Mouse (Mus musculus) MEL (cell line): ENCODE results near the gene Ccdc183. TPM values are rescaled to one million over a fixed set of nuclear protein-coding genes. Genes with fewer than 3 reads are reported as not detected.

ENCODE experiments used
- DNase-seq: peaks from one replicate; pipeline ENCODE4 v3.0.0; 2011; ENCODE audit warnings: low read depth, low spot score
- H3K27ac ChIP-seq: 2 replicates; pipeline ENCODE4 v1.5.1; 2012; ENCODE audit warnings: low read depth, mild to moderate bottlenecking, control low read depth, low read length, moderate library complexity; ENCODE audit not compliant: control insufficient read depth
- H3K27me3 ChIP-seq, 2 experiments: fragments of 150-350 bp in 1 of 2; sonication (generic) in 1 of 2; 2 replicates each; pipeline ENCODE4 v1.6.1; 2012; ENCODE audit warnings: low read length in 2 of 2, mild to moderate bottlenecking in 2 of 2, improper control_type of control experiment in 1 of 2, moderate library complexity in 1 of 2; ENCODE audit not compliant: insufficient read depth in 2 of 2, control insufficient read depth in 1 of 2
- H3K36me3 ChIP-seq, 2 experiments: 2 replicates each; pipeline ENCODE4 v1.6.1; 2012 to 2014; ENCODE audit warnings: low read length in 2 of 2, improper control_type of control experiment in 1 of 2, inconsistent platforms in 1 of 2, mild to moderate bottlenecking in 1 of 2; ENCODE audit not compliant: insufficient read depth in 2 of 2, control insufficient read depth in 1 of 2
- H3K4me1 ChIP-seq, 2 experiments: fragments of 150-350 bp in 1 of 2; sonication (generic) in 1 of 2; 2 replicates each; pipeline ENCODE4 v1.6.1; 2012; ENCODE audit warnings: low read length in 2 of 2, improper control_type of control experiment in 1 of 2, mild to moderate bottlenecking in 1 of 2; ENCODE audit not compliant: insufficient read depth in 2 of 2, control insufficient read depth in 1 of 2
- H3K4me3 ChIP-seq, 2 experiments: fragments of 150-350 bp in 1 of 2; sonication (generic) in 1 of 2; 2 replicates each; pipeline ENCODE4 v1.5.1; 2012; ENCODE audit warnings: low read depth in 2 of 2, low read length in 2 of 2, mild to moderate bottlenecking in 2 of 2, moderate library complexity in 2 of 2, control low read depth in 1 of 2, improper control_type of control experiment in 1 of 2; ENCODE audit not compliant: control insufficient read depth in 1 of 2, insufficient read depth in 1 of 2
- H3K79me2 ChIP-seq: 2 replicates; pipeline ENCODE4 v1.6.1; 2012; ENCODE audit warnings: mild to moderate bottlenecking, low read length, moderate library complexity; ENCODE audit not compliant: control insufficient read depth, poor library complexity, insufficient read depth
- H3K9ac ChIP-seq: 2 replicates; pipeline ENCODE4 v1.6.1; 2012; ENCODE audit warnings: low read depth, mild to moderate bottlenecking, control low read depth, low read length, moderate library complexity; ENCODE audit not compliant: control insufficient read depth, poor library complexity, severe bottlenecking
- H3K9me3 ChIP-seq: fragments of 150-350 bp; sonication (generic); replicated peaks from 2 replicates; pipeline ENCODE4 v1.6.1; 2012; ENCODE audit warnings: mild to moderate bottlenecking, low read length, improper control_type of control experiment, moderate library complexity; ENCODE audit not compliant: insufficient read depth
- CHD2 ChIP-seq: IDR thresholded peaks from 2 replicates; pipeline ENCODE4 v1.6.1; 2011; ENCODE audit warnings: low read length, improper control_type of control experiment
- CTCF ChIP-seq, 3 experiments: IDR thresholded peaks in 2 of 3; conservative IDR thresholded peaks in 1 of 3; 2 replicates each; pipeline ENCODE4 v1.5.1; 2011 to 2012; ENCODE audit warnings: low read length in 3 of 3, low read depth in 2 of 3, mild to moderate bottlenecking in 2 of 3, improper control_type of control experiment in 1 of 3, inconsistent platforms in 1 of 3, mixed read lengths in 1 of 3, moderate library complexity in 1 of 3; ENCODE audit not compliant: control insufficient read depth in 1 of 3, insufficient read depth in 1 of 3, poor library complexity in 1 of 3, severe bottlenecking in 1 of 3
- ELF1 ChIP-seq: IDR thresholded peaks from 2 replicates; pipeline ENCODE4 v1.6.1; 2014; ENCODE audit warnings: low read depth, mild to moderate bottlenecking, inconsistent platforms, low read length, improper control_type of control experiment, moderate library complexity
- ETS1 ChIP-seq: IDR thresholded peaks from 2 replicates; pipeline ENCODE4 v1.6.1; 2012; ENCODE audit warnings: low read depth, mild to moderate bottlenecking, inconsistent platforms, low read length, improper control_type of control experiment, moderate library complexity
- GATA1 ChIP-seq: IDR thresholded peaks from 2 replicates; pipeline ENCODE4 v1.6.1; 2011; ENCODE audit warnings: low read depth, low read length, improper control_type of control experiment
- HCFC1 ChIP-seq: IDR thresholded peaks from 2 replicates; pipeline ENCODE4 v1.6.1; 2012; ENCODE audit warnings: low read depth, mild to moderate bottlenecking, inconsistent platforms, low read length, improper control_type of control experiment, moderate library complexity
- MAFK ChIP-seq: IDR thresholded peaks from 2 replicates; pipeline ENCODE4 v1.6.1; 2011; ENCODE audit warnings: low read depth, mild to moderate bottlenecking, low read length, improper control_type of control experiment, borderline replicate concordance
- MAX ChIP-seq: IDR thresholded peaks from 2 replicates; pipeline ENCODE4 v1.6.1; 2011; ENCODE audit warnings: low read length, improper control_type of control experiment
- MEF2A ChIP-seq: IDR thresholded peaks from 2 replicates; pipeline ENCODE4 v1.6.1; 2014; ENCODE audit warnings: low read depth, mild to moderate bottlenecking, inconsistent platforms, low read length, improper control_type of control experiment; ENCODE audit not compliant: poor library complexity, insufficient replicate concordance, severe bottlenecking; ENCODE audit errors: extremely low read depth
- MXI1 ChIP-seq: IDR thresholded peaks from 2 replicates; pipeline ENCODE4 v1.6.1; 2011; ENCODE audit warnings: mild to moderate bottlenecking, low read depth, low read length, improper control_type of control experiment
- NELFE ChIP-seq: IDR thresholded peaks from 2 replicates; pipeline ENCODE4 v1.6.1; 2011; ENCODE audit warnings: low read depth, low read length, improper control_type of control experiment
- NRF1 ChIP-seq: IDR thresholded peaks from 2 replicates; pipeline ENCODE4 v1.6.1; 2014; ENCODE audit warnings: low read depth, mild to moderate bottlenecking, inconsistent platforms, low read length, improper control_type of control experiment, moderate library complexity; ENCODE audit not compliant: poor library complexity, insufficient read depth, severe bottlenecking
- RAD21 ChIP-seq: IDR thresholded peaks from 2 replicates; pipeline ENCODE4 v1.6.1; 2011; ENCODE audit warnings: mild to moderate bottlenecking, low read depth, low read length, improper control_type of control experiment
- RCOR1 ChIP-seq: IDR thresholded peaks from 2 replicates; pipeline ENCODE4 v1.6.1; 2012; ENCODE audit warnings: low read depth, mild to moderate bottlenecking, inconsistent platforms, low read length, improper control_type of control experiment
- SMC3 ChIP-seq: IDR thresholded peaks from 2 replicates; pipeline ENCODE4 v1.6.1; 2011; ENCODE audit warnings: low read depth, low read length, improper control_type of control experiment
- TBP ChIP-seq: IDR thresholded peaks from 2 replicates; pipeline ENCODE4 v1.8.0; 2011; ENCODE audit warnings: low read depth, low read length, improper control_type of control experiment
- ZNF384 ChIP-seq: IDR thresholded peaks from 2 replicates; pipeline ENCODE4 v1.6.1; 2012; ENCODE audit warnings: low read depth, mild to moderate bottlenecking, inconsistent platforms, low read length, improper control_type of control experiment
- polyA plus RNA-seq, 2 experiments: library from polyadenylated mRNA; stranded (reverse) in 1 of 2; unstranded in 1 of 2; fragments of >175 nt in 1 of 2; fragments of >200 nt in 1 of 2; gene quantifications; 2 replicates each; pipeline versions ENCODE4 v1.2.1 to v1.2.4; 2012; ENCODE audit warnings: low replicate concordance in 2 of 2, low read depth in 1 of 2; ENCODE audit not compliant: insufficient read length in 2 of 2, insufficient read depth in 1 of 2, missing spikeins in 1 of 2
- total RNA-seq: library from RNA; depleted of rRNA; stranded (reverse); fragments of 300-350 nt; gene quantifications from 2 replicates; pipeline ENCODE4 v1.2.3, GENCODE M21; 2012

Ccdc183 gene
- total and polyA plus RNA-seq, 3 experiments: 0.04 to 0.26 TPM; not detected in 1

DNA sequence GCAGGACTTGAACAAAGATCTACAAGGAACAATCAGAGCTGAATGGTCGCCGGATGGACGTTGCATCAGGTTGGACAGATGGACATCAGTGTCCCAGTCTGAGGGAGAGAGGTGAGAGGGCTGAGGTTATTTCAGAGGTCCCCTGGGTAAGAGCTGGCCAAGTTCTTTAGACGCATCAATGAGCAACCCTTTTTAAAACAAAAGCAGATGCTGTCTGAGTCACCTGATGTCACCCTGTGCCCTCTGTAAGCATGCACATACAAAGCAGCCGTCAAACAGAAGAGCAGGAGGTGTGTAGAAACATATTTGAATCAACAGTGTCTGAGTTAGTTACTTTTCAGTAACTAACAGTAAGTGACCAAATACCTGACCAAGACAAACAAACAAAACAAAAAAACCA lies 46.6 kb upstream of the Ccdc183 start:
- Histone ChIP-seq H3K27me3 (peaks cover 3 to 12% of the 10 kb centered on the region in 2 experiments), H3K27ac (no peak overlapping the region), H3K4me1 (no peaks in the 10 kb centered on the region), H3K9ac (no peak overlapping the region), H3K79me2 (no peaks in the 10 kb centered on the region), H3K4me3 (no peak overlapping the region), H3K9me3 (no peaks in the 10 kb centered on the region), H3K36me3 (no peaks in the 10 kb centered on the region)
- DNase-seq: no peak
- TF ChIP-seq CHD2 (no peak), ELF1 (no peak), ZNF384 (no peak), RCOR1 (no peak), NRF1 (no peak), HCFC1 (no peak), NELFE (no peak), MAFK (no peak)

GRCm38 (mm10) chr2:25663511-25663910 lies 46.0 kb upstream of the Ccdc183 start:
- Histone ChIP-seq H3K36me3 (no peaks in the 10 kb centered on the region), H3K27me3 (peaks cover 3 to 12% of the 10 kb centered on the region in 2 experiments), H3K4me1 (no peaks in the 10 kb centered on the region), H3K9ac (no peak overlapping the region), H3K9me3 (no peaks in the 10 kb centered on the region), H3K27ac (no peak overlapping the region), H3K4me3 (no peak overlapping the region), H3K79me2 (no peaks in the 10 kb centered on the region)
- DNase-seq: peak; percentile 49
- TF ChIP-seq HCFC1 (no peak), ZNF384 (no peak), ETS1 (no peak), SMC3 (peak; percentile 42), GATA1 (no peak), TBP (no peak), RAD21 (peak; percentile 47), MXI1 (no peak), CHD2 (no peak), MAX (no peak), CTCF (IDR thresholded peaks at IDR 0.05 in 2 of 3, conservative IDR thresholded peaks at IDR 0.05 in 1 of 3; ENCODE audit: control insufficient read depth in 1 of 3, insufficient read depth in 1 of 3, low read depth in 2 of 3, low read length in 3 of 3, poor library complexity in 1 of 3, severe bottlenecking in 1 of 3) (peak; percentile 60 to 73 (median 69)), MEF2A (no peak)
